Mouse (Mus musculus): ENCODE measurements at regions not wholly inside any gene's neighbourhood (a gene's known extent, or its start where the extent isn't known, plus 50 kb on each side); places are given as distances from the start of the nearest gene placed in this dataset.

DNA sequence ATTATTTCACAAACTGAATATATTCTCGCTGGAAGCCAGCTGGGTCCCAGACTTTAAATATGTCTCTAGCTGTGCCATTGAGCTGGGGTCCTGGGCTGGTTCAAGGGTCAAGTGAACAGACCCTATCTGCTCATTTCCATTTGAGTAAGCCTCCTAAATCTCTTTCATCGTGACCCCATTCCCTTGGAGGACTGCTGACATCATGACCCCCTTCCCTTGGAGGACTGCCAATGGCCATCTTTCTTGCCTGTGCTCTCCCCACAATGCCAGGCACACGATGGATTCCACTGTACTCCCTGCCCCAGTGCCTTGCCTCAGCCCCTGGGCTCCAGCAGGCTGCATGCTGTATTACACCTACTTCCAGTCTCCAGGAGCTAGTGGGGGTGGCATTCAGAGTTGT, 106.5 kb upstream of the Tcerg1l start:
- no peak for TF ChIP-seq CTCF (conservative IDR thresholded peaks at IDR 0.05; ENCODE audit: low read length)
- no peak for TF ChIP-seq NANOG (IDR thresholded peaks at IDR 0.05; ENCODE audit: borderline replicate concordance, low read length)
- TF ChIP-seq POU5F1 (IDR thresholded peaks at IDR 0.05; ENCODE audit: borderline replicate concordance, low read length) = no peak
